Mouse (Mus musculus) CD4-positive helper T cell, adult 2 months (primary cell): ENCODE data around the gene Cul7.

ENCODE experiments used
- DNase-seq: peaks from one replicate; pipeline ENCODE4 v3.0.0-alpha.2; 2012; ENCODE audit warnings: low read depth, missing footprints, low spot score

Cul7 gene

GRCm38 (mm10) chr17:46650232-46651031 lies at the start of gene Cul7:
Gene Cul7, plus strand, starts transcription at chr17:46650337.
- DNase-seq: peak; percentile 90

- no peak for DNase-seq
These were observed 49.6 kb upstream of the Cul7 start for GRCm38 (mm10) chr17:46600569-46600968.

DNA sequence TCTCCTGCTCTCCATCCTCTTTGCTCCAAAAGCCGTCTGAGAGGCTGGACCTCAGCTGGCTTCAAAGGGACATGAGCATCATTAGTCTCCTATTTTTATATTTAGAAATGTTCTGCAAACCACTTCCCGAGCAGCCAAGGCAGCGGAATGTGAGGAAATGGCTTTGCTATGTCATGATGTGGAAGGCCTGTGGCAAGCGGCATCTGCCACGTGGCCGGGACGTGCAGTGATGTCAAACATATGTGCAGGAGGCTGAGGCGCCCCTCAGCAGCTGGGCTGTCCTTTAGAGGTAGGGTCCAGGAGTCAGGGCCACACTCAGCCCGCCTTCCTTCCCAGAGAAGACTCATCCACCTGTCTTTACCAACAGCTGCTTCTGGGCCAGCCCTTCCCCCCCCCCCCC lies 47.9 kb upstream of the Cul7 start:
- no peak for DNase-seq

GRCm38 (mm10) chr17:46603229-46603628 lies 46.9 kb upstream of the Cul7 start:
- no peak for DNase-seq

- DNase-seq: no peak
These were observed 45.0 kb upstream of the Cul7 start for GRCm38 (mm10) chr17:46605126-46605525.

DNA sequence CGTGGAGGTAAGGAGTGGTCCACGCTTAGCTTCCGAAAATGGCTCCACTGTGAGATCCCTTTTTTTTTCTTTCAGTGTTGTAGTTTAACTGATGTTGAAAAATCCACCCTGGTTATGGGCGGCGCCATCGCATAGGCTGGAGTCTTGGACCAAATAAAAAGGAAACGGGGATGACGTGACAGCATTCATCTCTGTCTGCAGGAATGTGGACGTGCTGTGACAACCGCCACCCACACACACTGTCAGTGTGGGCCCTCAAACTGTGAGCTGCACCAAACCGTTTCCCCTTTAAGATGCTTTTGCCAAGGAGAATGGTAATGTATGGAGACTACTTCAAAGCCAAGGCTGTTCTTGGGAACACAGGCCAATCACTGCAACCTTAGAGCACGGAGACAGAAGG lies 44.1 kb upstream of the Cul7 start:
- no peak for DNase-seq

- no peak for DNase-seq
These were observed 40.2 kb upstream of the Cul7 start for GRCm38 (mm10) chr17:46609721-46610514.

GRCm38 (mm10) chr17:46611316-46611715 lies 38.8 kb upstream of the Cul7 start:
- DNase-seq: no peak

GRCm38 (mm10) chr17:46612189-46612588 lies 37.9 kb upstream of the Cul7 start:
- no peak for DNase-seq

DNA sequence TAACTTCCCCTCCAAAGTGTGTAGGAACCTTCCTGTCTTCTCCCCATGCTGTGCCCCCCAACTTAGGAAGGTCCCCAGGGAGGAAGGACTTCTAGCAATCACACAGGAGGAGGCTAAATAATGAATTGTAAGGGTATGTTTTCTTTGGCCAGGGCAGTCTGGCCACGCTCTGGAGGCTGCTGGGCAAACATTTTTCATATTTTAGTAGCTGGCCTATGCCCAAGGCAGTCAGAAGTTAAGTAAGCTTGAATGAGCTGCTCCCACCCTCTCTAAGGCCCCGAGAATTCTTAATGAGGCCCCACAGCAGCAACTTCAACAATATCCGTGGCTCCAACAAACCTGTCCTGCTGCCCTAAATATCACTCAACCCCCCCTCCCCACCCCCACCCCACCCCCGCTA lies 37.3 kb upstream of the Cul7 start:
- DNase-seq: no peak

DNA sequence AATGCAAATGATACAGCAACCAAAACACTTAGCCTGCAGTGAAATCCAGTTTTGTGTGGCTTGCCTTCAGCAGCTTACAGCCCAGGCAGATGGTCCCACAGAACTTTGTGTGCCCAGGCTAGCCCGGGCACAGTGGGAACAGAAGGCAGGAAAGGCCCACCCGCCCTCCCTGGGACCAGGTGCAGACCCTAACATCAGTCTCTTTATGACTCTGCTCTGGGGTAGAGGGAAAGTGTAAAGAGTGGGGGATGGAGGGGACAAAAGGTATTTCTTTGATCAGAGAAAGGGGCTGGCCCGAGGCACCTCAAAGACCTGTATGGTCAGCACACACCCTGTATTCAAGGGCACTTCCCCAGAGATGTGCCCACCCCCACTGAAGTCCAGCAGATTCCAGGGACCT lies 36.9 kb upstream of the Cul7 start:
- no peak for DNase-seq

DNA sequence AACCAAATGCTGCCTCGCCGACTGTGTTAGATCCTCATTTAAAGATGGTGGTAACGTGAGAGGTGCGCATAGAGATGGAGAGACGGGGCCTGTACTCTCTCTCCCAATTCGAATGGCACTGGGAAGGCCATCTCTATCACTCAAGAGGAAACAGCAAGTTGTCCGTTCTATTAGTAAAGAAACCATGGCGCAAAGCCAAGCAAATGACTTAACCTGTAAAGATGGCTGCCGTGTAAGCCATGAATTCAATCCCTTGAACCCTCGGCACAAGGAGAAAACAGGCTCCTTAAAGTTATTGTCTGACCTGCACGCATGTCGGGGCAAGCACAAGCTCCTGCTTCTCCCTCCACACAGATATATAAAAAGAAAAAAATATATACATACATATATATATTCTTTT lies 32.3 kb upstream of the Cul7 start:
- DNase-seq: no peak

GRCm38 (mm10) chr17:46618394-46618768 lies 31.8 kb upstream of the Cul7 start:
- DNase-seq: no peak

DNA sequence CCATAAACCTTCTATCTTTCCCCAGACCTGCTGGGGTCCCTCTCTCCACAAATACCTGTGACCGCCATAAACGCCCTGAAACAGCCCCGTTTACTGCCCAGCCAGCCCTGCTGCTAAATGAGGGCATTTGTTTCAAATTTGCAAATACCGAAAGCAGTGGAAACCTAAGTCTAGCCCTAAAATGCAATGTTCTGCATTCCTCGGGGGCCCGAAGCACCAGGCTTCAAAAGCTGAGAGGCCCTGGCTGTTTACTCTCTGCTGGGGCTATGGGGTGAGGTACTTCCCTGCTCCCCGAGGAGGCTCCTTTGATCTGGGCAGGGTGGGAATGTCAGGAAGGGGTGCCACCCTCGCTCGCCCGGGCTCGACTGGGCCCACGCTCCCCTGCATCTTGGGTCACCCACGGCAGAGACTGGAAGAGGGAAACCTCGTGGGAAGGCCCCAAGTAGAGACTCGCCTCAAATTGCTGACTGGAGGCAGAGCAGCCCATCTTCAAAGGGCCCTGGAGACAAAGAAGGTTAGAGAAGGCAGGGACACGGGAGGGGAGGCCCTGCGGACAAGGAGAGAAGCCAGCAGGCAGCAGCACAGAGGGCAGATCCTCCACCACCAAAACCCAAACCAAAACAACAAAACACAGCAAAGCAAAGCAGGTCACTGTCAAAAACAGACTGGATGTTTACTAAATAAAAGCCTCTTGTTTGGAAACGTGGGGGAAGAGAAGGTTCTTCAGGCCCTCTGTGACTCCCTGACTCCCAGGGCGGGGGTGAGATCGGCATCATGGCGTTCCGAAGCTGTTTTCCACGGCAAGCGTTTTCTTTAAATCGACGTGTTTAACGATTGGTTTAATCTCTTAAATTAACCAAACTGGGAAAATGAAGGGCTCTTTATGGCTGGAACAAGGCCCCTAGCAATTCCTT lies 31.1 kb upstream of the Cul7 start:
- DNase-seq: no peak

GRCm38 (mm10) chr17:46619683-46620357 lies 30.3 kb upstream of the Cul7 start:
- DNase-seq: no peak

DNA sequence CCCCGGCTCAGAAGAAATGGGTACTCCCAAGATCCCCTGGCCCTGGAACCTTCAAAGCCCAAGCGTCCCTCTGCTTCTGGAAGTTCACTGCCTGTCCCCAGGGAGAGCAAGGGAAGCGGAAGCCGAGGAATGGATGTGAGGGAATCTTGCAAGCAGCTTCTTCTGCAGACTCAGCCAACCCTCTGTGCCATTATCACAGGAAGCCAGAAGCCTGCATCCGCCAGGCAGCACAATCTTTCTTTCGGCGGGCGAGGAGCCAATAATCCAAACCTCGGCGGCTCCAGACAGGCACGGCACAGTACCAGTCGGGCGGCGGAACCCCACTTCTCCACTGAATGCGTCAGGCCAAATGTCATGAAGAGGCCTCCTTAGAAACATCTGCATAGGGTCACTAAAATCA lies 28.8 kb upstream of the Cul7 start:
- no peak for DNase-seq

- no peak for DNase-seq
These were observed 27.9 kb upstream of the Cul7 start for GRCm38 (mm10) chr17:46622269-46622668.

DNA sequence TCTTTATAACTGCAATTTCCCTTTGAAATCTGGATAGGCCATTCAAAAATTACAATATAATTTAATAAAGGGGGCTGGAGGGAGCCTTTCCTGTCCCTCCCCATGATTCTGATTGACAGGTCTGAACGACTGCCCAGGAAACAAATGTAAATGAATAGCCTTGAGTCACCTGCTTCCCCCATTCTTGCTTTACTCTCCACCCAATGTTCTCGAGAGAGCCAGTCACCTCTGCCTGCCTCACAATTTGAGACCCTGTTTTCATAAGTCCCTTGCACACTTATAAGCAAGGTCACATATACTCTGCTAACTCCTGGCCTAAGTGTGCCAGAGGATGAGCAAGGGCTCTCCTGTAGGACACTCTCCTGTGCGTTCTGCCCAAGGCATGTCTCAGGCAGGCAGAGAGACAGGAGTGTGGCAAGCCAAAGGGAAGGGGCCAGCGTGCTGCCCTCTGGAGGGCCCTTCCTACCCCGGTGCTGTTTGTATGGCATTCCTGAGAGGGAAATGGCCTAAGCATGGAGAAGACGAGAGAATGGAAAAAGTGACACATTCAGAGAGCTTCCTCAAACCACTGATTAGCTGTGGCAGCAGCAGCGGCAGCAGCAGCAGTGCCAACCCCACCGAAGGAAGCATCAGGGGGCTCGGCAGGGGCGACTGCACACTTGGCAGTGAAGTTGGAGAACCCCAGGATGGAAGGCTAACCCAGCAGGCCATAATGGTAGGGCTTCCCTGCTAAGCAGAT lies 26.1 kb upstream of the Cul7 start:
- no peak for DNase-seq

DNA sequence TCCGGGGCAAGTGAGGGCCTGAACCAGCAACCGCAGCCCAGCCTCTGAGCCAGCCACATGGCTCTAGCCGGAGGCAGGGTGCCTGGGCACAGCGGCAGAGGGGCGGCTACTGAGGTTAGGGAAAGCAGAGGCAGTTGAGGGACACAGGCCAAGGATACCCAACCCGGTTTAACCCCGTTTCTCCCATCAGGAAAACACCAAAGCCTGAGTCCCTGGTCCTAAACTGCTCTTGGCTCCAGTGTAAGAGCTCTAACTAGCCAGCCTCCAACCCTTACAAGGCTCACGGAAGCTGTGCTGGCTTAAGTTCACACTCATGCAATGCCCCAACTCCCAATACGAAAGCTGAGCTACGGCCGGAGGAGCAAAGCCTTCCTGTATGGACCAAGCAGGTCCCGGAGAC lies 25.5 kb upstream of the Cul7 start:
- no peak for DNase-seq

DNA sequence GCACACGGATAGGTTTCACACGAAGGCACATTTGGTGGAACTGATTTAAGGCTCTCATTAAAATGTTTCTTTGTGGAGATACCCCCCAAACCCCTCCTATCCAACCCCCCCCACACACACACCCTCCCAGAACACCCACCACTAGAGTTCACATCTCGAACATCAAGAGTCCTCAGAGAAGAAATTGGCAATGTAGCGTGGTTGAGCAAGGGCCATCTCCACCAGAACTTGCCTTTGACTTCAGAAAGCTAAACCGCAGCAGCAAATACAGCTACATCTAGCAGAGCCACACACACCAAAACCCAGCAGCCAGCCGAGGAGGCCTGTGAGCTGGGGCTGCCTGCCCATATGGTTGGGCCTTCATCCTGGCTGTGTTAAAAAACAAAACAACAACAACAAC lies 22.7 kb upstream of the Cul7 start:
- DNase-seq: no peak

DNA sequence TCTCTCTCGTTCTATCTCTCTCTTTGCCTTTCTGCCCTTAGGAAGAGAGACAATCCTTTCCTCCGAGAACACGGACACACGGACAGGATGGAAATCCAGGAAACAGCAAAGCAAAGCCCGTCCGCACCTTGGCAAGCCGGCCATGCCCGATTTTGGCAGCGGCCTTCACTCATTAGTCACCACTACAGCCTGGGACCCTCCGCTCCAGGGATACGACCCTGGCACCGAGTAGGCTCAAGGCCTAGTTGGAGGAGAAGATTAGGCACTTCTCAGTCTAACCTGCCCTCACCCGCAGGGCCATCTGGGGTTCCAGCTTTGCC lies 21.7 kb upstream of the Cul7 start:
- DNase-seq: no peak
